Mouse (Mus musculus) cortical plate, adult 2 months (tissue): ENCODE data around the gene Siglecf. TPM values are rescaled to one million over a fixed set of nuclear protein-coding genes. Genes with fewer than 3 reads are reported as not detected.

Experiments
- H3K27ac ChIP-seq: fragments of 200-500 bp; 2 replicates; pipeline ENCODE4 v1.5.1; 2012; ENCODE audit warnings: low read length, control low read depth, inconsistent platforms; ENCODE audit not compliant: insufficient read depth
- H3K4me1 ChIP-seq: fragments of 200-500 bp; 2 replicates; pipeline ENCODE4 v1.6.1; 2011; ENCODE audit warnings: low read length; ENCODE audit not compliant: control insufficient read depth, insufficient read depth
- H3K4me3 ChIP-seq: fragments of 200-500 bp; 2 replicates; pipeline ENCODE4 v1.5.1; 2011; ENCODE audit warnings: mild to moderate bottlenecking, low read length, control low read depth; ENCODE audit not compliant: insufficient read depth
- CTCF ChIP-seq: fragments of 200-500 bp; IDR thresholded peaks from 2 replicates; pipeline ENCODE4 v1.5.1; 2011; ENCODE audit warnings: mild to moderate bottlenecking, control low read depth, low read length; ENCODE audit not compliant: insufficient read depth; ENCODE audit errors: extremely low read depth
- POLR2A ChIP-seq: fragments of 200-500 bp; IDR thresholded peaks from 2 replicates; pipeline ENCODE4 v1.6.1; 2011; ENCODE audit warnings: mild to moderate bottlenecking, low read length, control low read depth; ENCODE audit not compliant: insufficient read depth; ENCODE audit errors: extremely low read depth
- polyA plus RNA-seq: library from polyadenylated mRNA; depleted of rRNA; stranded (reverse); fragments of >200 nt; gene quantifications from 2 replicates; pipeline ENCODE4 v1.2.3, GENCODE M21; 2012; rRNA removed

Siglecf gene
- 0.44 and 1.1 TPM in 2 replicates for polyA plus RNA-seq

- Histone ChIP-seq H3K4me3 (no peak within 1 kb of the TSS), H3K27ac (no peak within 1 kb of the TSS), H3K4me1 (no peaks in the 10 kb centered on the region)
- no peak for TF ChIP-seq POLR2A
- no peak for TF ChIP-seq CTCF
Observed at GRCm38 (mm10) chr7:43351154-43351553, at the start of gene Siglecf. Gene Siglecf, plus strand, starts transcription at chr7:43351341.

DNA sequence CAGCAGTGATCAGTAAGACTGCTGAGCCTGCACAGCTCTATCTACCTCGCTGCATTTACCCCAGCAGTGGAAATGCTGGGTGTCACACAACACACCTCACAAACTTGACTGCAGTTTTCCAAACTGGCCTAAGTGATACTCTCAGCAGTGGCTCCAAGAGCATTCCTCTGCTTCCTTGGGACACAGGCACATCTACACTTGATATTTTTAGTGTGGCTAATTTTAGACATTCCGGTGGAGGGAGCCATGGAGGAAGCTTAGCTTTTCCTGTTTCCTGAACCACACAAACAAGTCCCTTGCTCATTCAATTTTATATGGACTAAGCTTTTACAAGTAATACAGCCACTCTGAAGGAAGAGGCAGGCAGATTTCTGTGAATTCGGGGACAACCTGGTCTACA is 45.9 kb upstream of the Siglecf start:
- Histone ChIP-seq H3K4me1 (peaks cover 2% of the 10 kb centered on the region; the same call in 1 of the 2 replicates), H3K27ac (no peak overlapping the region), H3K4me3 (no peak overlapping the region)
- TF ChIP-seq CTCF (no peak), POLR2A (no peak)

DNA sequence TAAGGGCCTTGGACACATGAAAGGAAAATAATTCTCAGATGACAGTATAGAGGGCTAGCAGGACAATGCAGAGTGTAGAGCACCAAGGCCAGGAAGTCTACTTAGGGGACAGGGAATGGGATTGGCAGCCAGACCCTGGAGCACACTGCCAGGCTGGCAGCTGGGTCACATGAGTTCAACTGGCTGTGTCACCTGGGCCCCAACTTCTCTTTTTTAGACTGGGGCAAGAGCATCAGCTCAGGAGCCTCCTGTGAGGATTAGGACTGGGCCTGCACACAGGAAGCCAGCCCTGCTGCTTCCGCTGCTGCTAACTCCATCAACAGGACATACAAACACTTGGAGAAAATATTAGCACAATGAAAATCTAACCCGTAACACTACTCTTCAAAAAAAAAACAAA is 42.1 kb upstream of the Siglecf start:
- no peak for TF ChIP-seq CTCF
- no peak overlapping the region for H3K4me3 ChIP-seq

GRCm38 (mm10) chr7:43311632-43312031 is 39.5 kb upstream of the Siglecf start:
- Histone ChIP-seq H3K27ac (peak overlapping the region; percentile 53; the same call in 1 of the 2 replicates), H3K4me1 (no peaks in the 10 kb centered on the region), H3K4me3 (peak overlapping the region; percentile 95)
- TF ChIP-seq POLR2A (no peak), CTCF (no peak)

More for the DNA sequence above, 42.1 kb upstream of the Siglecf start:
- Histone ChIP-seq H3K27ac (no peak overlapping the region), H3K4me1 (peaks cover 2% of the 10 kb centered on the region; the same call in 1 of the 2 replicates)

DNA sequence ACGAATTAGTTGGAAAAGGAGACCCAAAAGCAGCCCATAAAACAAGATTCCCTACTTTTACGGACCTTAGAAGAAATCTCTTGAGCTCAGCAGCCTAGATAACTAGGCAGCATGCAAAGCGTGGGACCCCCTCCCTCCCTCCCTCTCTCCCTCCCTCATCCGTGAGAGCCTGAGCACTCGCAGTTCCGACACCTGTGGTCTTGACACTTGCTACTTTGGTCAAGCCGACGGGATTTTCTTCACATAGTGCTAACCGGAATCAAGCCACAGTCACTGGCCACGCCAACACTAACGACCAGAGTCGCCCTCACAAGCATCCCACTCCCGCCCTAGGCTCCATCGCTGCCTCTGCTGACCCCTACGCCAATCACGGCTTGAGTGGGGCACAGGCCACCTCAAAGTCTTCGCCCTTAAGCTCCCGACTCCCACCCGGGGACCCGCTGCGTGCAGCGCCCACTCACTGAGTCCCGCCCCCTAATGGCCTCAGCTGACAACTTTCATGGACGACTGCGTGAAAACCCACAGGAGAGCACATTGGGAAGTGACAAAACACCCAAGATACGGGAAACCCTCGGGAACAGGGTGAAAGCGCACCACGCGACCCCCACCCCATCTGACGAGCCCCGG is 38.6 kb upstream of the Siglecf start:
- Histone ChIP-seq H3K4me3 (peak overlapping the region; percentile 95), H3K27ac (peak overlapping the region; percentile 85), H3K4me1 (no peaks in the 10 kb centered on the region)
- no peak for TF ChIP-seq POLR2A
- TF ChIP-seq CTCF = no peak

DNA sequence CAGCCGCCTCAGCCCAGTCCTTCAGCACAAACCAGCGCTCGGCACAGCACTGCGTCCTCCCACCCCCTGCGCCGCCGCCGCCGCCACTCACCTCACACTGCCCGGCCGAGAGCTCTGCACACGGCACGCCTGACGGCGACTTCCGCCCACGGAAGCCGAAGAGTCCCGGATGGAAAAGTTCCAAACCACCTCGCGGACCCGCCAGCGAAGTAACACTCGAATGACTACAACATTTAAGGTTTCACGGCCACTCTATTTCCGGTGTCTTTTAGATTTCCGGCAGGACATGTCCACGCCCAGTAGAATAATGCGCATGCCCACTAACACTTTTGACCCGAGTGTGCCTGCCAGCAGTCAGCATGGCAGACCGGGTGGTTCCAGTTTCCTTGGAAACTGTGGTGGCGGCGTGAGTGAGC is 38.1 kb upstream of the Siglecf start, which contains the start of gene Zfp715:
TSS of gene Zfp715 (minus strand) at position 282 of the 416 bp plus-strand sequence.
- H3K4me1 ChIP-seq = no peaks in the 10 kb centered on the region
- H3K4me3 ChIP-seq = peak within 1 kb of the TSS; percentile 95
- peak within 1 kb of the TSS; percentile 85 for H3K27ac ChIP-seq
- TF ChIP-seq CTCF = no peak
- TF ChIP-seq POLR2A = peak; percentile 51; the same call in 1 of the 2 replicates

- H3K27ac ChIP-seq = no peak overlapping the region
- no peak overlapping the region for H3K4me3 ChIP-seq
- no peaks in the 10 kb centered on the region for H3K4me1 ChIP-seq
- no peak for TF ChIP-seq POLR2A
- no peak for TF ChIP-seq CTCF
Observed at GRCm38 (mm10) chr7:43326223-43326780, 24.8 kb upstream of the Siglecf start.

GRCm38 (mm10) chr7:43328101-43328500 is 23.0 kb upstream of the Siglecf start:
- TF ChIP-seq POLR2A (no peak), CTCF (no peak)
- Histone ChIP-seq H3K4me3 (no peak overlapping the region), H3K27ac (no peak overlapping the region), H3K4me1 (no peaks in the 10 kb centered on the region)

DNA sequence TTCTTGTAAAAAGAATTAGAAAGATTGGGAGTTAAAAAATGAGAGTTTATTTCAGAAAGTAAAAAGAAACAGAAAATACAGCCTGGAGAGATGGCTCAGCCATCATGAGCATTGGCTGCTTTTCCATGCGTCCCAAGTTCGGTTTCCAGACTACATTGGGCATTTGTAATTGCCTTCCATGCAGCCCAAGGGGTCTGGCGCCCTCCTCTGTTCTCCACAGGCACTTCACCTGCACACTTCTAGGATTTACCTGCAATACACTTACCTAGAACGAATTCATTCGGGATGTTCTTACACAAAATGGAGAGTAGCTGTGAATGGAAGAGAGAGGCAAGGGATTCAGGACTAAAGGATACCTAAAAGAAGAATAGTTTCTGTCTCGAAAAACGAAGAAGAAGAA is 17.9 kb upstream of the Siglecf start:
- no peak overlapping the region for H3K27ac ChIP-seq
- no peak overlapping the region for H3K4me3 ChIP-seq
- TF ChIP-seq CTCF = peak; percentile 36; the same call in 1 of the 2 replicates
- no peak for TF ChIP-seq POLR2A
- no peaks in the 10 kb centered on the region for H3K4me1 ChIP-seq

DNA sequence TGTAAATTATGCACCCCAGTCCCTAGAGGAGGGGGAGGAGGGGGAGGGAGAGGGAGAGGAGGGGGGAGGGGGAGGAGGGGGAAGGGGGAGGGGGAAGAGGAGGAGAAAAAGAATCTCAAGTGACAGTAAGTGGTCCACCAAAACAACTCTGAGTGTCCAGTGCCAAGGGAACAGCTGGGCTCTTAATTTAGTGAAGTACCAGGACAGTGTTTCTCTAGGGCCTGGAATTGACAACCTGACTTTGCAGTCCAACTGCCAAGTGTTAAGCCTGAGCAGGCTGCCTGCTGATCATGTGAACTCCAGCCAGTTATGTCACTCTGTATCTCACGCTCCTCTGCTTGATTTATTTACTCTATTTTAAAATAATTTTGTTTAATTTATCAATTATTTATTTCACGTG is 17.2 kb upstream of the Siglecf start:
- Histone ChIP-seq H3K4me1 (no peaks in the 10 kb centered on the region), H3K27ac (no peak overlapping the region), H3K4me3 (no peak overlapping the region)
- TF ChIP-seq POLR2A (no peak), CTCF (no peak)

DNA sequence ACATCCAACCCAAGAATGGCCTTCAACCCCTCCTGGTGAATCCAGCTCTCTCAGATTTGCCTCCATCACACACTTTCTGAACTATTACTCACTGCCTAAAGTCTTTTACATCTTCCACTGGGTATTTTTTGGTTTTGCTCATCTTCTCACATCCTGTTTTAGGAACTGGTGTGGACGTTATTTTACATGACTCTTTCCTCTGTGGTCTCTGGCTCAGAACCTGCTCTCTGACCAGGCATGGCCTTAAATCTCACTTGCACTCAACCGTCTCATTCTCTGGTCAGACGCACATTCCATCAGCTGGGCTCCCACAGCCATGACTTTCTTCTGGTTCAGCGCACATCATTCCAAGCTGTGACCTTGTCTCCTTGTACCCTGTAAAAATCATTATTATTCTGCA is 10.4 kb upstream of the Siglecf start:
- Histone ChIP-seq H3K4me1 (no peaks in the 10 kb centered on the region), H3K27ac (no peak overlapping the region), H3K4me3 (no peak overlapping the region)
- no peak for TF ChIP-seq POLR2A
- no peak for TF ChIP-seq CTCF
